Mouse (Mus musculus) CH12.LX (cell line): ENCODE results near the gene Vamp8.

Experiments used
- EP300 ChIP-seq: IDR thresholded peaks from 2 replicates; pipeline ENCODE4 v1.6.1; 2011; ENCODE audit warnings: low read length, improper control_type of control experiment
- JUND ChIP-seq: conservative IDR thresholded peaks from 2 replicates; pipeline ENCODE4 v1.6.1; 2011; ENCODE audit warnings: low read depth, low read length, improper control_type of control experiment
- MAX ChIP-seq: IDR thresholded peaks from 2 replicates; pipeline ENCODE4 v1.6.1; 2011; ENCODE audit warnings: low read length, improper control_type of control experiment
- USF1 ChIP-seq: IDR thresholded peaks from 2 replicates; pipeline ENCODE4 v1.6.1; 2014; ENCODE audit warnings: low read depth, mild to moderate bottlenecking, inconsistent platforms, low read length, improper control_type of control experiment
- ZC3H11A ChIP-seq: IDR thresholded peaks from 2 replicates; pipeline ENCODE4 v1.6.1; 2012; ENCODE audit warnings: low read depth, mild to moderate bottlenecking, inconsistent platforms, low read length, improper control_type of control experiment
- ZKSCAN1 ChIP-seq: IDR thresholded peaks from 2 replicates; pipeline ENCODE4 v1.6.1; 2012; ENCODE audit warnings: low read depth, inconsistent platforms, low read length, improper control_type of control experiment, borderline replicate concordance
- ZNF384 ChIP-seq: IDR thresholded peaks from 2 replicates; pipeline ENCODE4 v1.6.1; 2012; ENCODE audit warnings: low read depth, low read length, improper control_type of control experiment, inconsistent platforms

DNA sequence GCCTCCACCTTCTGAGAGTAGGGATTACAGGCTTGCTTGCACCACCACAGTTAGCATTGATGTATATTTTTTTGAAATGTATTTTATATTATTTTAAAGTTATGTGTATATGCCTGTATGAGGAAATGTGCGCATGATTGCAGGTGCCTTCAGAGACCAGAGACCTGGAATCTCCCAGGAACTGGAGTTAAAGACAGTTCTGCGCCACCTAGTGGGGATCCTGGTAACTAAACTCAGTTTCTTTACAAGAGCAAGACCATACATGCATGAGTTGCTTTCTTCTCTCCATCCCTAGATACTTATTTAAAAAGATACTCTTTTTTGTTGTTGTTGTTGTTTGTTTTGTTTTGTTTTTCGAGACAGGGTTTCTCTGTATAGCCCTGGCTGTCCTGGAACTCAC is 19.1 kb upstream of the Vamp8 start:
- TF ChIP-seq MAX (no peak), ZNF384 (no peak), ZC3H11A (no peak), ZKSCAN1 (no peak), JUND (no peak), USF1 (no peak), EP300 (no peak)
